Mouse (Mus musculus) cortical plate, adult 2 months (tissue): ENCODE data around the gene Abcg4. TPM values are rescaled to one million over a fixed set of nuclear protein-coding genes. Genes with fewer than 3 reads are reported as not detected.

Experiments
- H3K27ac ChIP-seq: fragments of 200-500 bp; 2 replicates; pipeline ENCODE4 v1.5.1; 2012; ENCODE audit warnings: low read length, control low read depth, inconsistent platforms; ENCODE audit not compliant: insufficient read depth
- H3K4me1 ChIP-seq: fragments of 200-500 bp; 2 replicates; pipeline ENCODE4 v1.6.1; 2011; ENCODE audit warnings: low read length; ENCODE audit not compliant: control insufficient read depth, insufficient read depth
- H3K4me3 ChIP-seq: fragments of 200-500 bp; 2 replicates; pipeline ENCODE4 v1.5.1; 2011; ENCODE audit warnings: mild to moderate bottlenecking, low read length, control low read depth; ENCODE audit not compliant: insufficient read depth
- CTCF ChIP-seq: fragments of 200-500 bp; IDR thresholded peaks from 2 replicates; pipeline ENCODE4 v1.5.1; 2011; ENCODE audit warnings: mild to moderate bottlenecking, control low read depth, low read length; ENCODE audit not compliant: insufficient read depth; ENCODE audit errors: extremely low read depth
- POLR2A ChIP-seq: fragments of 200-500 bp; IDR thresholded peaks from 2 replicates; pipeline ENCODE4 v1.6.1; 2011; ENCODE audit warnings: mild to moderate bottlenecking, low read length, control low read depth; ENCODE audit not compliant: insufficient read depth; ENCODE audit errors: extremely low read depth
- polyA plus RNA-seq: library from polyadenylated mRNA; depleted of rRNA; stranded (reverse); fragments of >200 nt; gene quantifications from 2 replicates; pipeline ENCODE4 v1.2.3, GENCODE M21; 2012

Gene Abcg4
- polyA plus RNA-seq, 1 experiment = 86.3 TPM

DNA sequence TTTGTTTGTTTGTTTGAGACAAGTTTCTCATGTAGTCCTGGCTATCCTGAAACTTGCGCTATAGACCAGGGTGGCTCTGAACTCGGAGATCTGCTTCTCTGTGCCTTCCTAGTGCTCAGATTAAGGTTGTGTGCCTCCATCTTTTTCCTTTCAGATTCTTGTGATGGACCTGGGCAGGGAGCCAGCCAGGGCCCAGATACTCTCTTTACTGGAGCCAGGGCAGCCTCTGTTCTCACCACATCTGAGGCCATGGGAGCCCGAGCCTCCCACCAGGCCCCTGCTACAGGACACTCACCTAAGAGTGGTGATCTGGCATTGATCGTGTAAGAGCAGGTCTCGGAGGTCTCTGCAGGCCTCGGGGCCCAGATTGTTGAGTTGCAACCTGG is 33.3 kb downstream of the Abcg4 start:
- TF ChIP-seq CTCF = no peak
- TF ChIP-seq POLR2A = no peak
- Histone ChIP-seq H3K27ac (no peak overlapping the region), H3K4me3 (no peak overlapping the region), H3K4me1 (no peaks in the 10 kb centered on the region)

DNA sequence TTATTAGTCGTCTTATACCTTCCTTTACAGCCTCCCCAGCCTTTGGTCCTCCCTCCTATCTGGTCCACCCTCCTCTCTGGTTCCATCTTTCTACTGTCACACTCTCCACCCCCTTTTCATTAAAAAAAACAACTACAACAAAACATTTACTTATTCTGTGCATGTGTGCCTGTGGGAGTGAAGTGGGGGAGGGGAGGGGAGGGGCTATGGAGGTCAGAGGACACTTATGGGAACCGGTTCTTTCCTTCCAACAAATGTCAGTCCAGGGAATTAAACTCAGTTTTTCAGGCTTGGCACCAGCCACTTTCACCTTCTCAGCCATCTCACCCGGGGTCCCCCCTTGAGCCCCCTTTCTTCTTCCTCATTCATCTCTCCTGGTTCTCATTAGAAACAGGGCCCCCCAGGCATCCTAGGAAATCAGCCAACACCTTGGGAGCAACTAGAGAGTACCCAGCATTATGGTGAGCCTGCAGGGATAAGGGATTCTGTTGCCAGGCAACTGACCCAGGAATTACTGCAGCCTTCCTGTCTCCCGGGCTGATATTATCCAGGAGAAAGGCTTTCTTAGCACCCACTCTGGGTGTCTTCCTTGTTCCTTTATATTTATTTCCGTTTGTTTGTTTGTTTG is 33.8 kb downstream of the Abcg4 start:
- H3K4me1 ChIP-seq = no peaks in the 10 kb centered on the region
- H3K27ac ChIP-seq = no peak overlapping the region
- no peak overlapping the region for H3K4me3 ChIP-seq
- TF ChIP-seq POLR2A (no peak), CTCF (no peak)

DNA sequence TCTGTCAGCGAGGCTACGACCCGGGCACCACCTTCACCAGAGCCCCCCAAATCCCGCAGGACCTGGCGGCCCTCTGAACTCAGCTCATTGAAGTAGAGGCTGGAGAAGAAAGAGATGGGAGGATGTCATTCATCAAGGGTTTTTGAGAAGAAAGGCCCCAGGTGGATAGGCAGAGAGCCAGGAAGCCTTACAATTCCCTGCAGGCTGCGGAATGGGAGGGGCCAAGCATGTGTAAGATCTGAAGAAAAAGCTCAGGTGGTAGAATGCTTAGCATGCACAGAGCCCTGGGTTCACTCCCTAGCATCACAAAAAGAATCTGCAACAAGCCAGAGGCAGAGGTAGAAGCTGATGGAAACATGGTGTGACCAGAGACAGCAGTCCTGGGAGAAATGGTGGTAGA is 35.0 kb downstream of the Abcg4 start:
- no peak overlapping the region for H3K4me3 ChIP-seq
- TF ChIP-seq CTCF (no peak), POLR2A (no peak)
- no peaks in the 10 kb centered on the region for H3K4me1 ChIP-seq
- H3K27ac ChIP-seq = no peak overlapping the region

DNA sequence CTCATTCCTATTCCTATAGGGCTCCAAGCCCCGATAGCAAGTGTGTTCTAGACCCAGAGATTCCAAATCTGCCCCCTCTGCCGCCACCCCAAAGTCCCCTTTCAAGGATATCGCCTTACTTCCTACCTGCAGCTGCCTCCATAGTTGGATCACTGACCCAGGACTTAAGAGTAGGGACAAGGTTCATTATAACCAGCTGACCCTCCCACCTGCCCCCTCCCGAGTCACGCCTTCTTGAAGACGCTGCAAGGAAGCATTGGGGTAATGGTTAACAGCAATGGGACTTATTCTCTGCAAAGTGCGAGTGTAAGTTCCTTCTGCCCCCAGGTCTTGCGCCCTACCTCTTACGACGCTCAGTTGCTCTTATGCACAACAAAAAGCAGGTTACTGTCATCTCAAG is 37.1 kb downstream of the Abcg4 start, which contains the start of gene Pdzd3:
Gene Pdzd3, minus strand, starts transcription at position 158 of the 400 bp plus-strand sequence.
- TF ChIP-seq CTCF (no peak), POLR2A (no peak)
- Histone ChIP-seq H3K4me3 (no peak within 1 kb of the TSS), H3K4me1 (no peaks in the 10 kb centered on the region), H3K27ac (no peak within 1 kb of the TSS)

DNA sequence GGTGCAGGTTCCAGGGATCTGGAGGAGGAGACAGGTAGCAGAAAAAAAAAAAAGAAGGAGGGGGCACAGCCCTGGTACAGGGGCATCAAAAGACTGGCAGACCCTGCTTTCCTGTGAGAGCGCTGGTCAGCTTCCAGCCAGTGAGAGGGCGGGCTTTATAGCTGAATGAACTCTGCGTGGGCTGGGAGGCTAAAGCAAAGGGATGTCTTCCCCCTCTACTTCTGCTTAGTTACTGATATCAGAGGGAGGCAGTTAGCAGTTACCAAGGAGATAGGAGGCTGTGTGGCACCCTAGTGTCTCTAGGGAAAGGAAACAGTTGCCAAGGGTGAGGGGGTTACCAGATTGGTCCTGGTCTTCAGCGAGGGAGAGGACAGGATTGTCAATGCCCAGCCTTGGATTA is 38.0 kb downstream of the Abcg4 start:
- Histone ChIP-seq H3K27ac (no peak overlapping the region), H3K4me3 (no peak overlapping the region), H3K4me1 (no peaks in the 10 kb centered on the region)
- TF ChIP-seq CTCF = no peak
- no peak for TF ChIP-seq POLR2A

DNA sequence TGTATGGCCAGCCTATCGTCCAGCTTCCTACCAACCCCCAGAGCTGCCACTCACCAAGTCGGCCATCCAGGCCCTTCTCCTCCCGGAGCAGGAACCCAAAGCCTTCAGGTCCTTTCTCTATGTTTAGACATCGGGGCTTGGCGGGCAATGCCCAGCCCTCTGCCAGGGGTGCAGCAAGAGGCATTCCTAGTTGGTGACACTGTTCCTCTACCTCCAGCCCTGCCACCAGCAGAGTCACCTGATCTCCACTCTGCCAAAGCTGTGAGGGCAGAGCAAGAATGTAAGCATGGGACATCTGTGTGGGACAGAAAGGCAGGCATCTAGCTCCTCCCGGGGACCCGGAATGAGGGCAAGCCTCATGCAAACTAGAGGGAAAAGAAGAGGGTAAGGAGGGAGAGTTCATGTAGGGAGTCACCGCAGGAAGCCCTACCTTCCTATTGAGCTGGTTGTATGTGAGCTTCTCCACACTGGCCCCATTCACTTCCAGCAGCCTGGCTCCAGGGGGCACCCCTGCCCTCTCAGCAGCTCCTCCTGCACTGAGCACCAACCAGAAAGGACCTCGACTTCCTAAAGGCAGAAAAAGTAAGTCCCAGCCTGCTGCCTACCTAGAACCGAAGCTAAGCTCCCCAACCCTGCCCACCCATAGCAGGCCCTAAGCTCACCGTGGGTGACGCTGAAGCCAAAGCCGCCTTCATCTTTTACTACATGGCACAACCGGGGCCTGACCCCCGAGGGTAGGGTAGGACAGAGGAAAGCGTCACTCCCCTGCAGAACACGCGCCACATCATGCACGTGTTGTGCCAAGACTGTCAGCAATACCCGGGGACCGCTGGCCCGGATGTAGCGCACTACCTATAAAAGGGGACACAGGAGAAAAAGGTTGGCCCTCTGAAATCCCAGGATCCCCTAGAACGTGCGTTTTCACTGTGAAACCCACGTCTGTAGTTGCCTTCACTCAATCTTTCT is 39.0 kb downstream of the Abcg4 start:
- peak; percentile 65 for TF ChIP-seq CTCF
- TF ChIP-seq POLR2A = no peak
- Histone ChIP-seq H3K4me1 (no peaks in the 10 kb centered on the region), H3K27ac (no peak overlapping the region), H3K4me3 (no peak overlapping the region)

DNA sequence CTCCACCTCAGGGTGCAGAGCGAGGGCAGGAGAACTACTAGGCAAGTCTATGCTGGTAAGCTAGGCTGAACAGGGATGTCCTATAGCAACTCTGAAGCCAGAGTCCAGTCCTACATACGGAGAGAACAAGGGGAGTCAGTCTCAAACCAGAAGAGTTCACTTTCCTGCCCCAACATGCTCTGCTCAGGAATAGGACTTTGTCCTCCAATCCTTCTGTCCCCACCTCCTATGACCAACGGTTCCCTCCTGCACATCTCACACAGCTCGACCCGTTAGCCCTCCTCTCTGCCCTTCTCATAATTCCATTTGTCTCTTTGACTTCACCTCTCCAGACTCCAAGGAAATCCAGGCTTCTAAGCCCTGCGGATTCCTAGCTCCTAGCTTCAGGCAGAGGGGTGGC is 40.5 kb downstream of the Abcg4 start:
- no peak overlapping the region for H3K4me3 ChIP-seq
- no peaks in the 10 kb centered on the region for H3K4me1 ChIP-seq
- TF ChIP-seq CTCF = no peak
- TF ChIP-seq POLR2A = no peak
- H3K27ac ChIP-seq = no peak overlapping the region

DNA sequence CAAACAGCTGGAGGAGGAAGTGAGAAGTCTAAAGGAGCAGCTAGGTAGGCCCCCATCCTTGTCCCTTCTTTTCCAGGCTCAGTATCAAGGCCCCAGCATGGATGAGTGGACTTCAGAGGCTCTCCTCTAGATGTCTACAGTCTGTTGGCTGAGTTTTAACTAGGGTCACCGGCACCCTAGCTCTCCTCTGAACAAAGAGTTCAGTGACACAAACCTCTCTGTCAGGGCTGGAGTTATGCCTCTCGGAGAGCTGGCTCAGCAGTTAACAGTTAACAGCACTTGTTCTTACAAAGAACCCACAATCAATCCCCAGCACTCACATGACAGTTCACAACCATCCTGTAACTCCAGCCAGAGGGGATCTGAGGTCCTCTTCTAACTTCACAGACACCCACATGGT is 44.8 kb downstream of the Abcg4 start:
- no peaks in the 10 kb centered on the region for H3K4me1 ChIP-seq
- no peak overlapping the region for H3K4me3 ChIP-seq
- TF ChIP-seq POLR2A = no peak
- no peak for TF ChIP-seq CTCF
- no peak overlapping the region for H3K27ac ChIP-seq

DNA sequence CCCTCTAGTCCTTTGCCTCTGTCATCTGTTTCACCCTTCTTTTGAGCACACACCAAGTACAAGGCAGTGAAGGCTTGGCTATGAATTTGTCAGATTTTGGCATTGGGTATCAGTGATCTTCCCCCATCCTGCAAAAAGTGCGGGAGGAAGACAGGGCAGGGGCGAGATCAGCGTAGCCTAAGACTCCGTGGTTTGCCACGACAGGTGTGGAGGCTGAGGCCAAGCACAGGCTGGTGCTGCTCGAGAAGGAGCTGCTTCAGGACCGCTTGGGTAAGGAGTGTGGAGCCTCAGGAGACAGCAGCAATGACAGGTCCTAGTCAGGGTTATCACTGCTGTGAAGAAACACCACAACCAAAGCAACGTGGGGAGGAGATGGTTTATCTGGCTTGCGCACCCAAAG is 47.0 kb downstream of the Abcg4 start:
- no peak for TF ChIP-seq POLR2A
- TF ChIP-seq CTCF = no peak
- H3K27ac ChIP-seq = no peak overlapping the region
- no peaks in the 10 kb centered on the region for H3K4me1 ChIP-seq
- no peak overlapping the region for H3K4me3 ChIP-seq

DNA sequence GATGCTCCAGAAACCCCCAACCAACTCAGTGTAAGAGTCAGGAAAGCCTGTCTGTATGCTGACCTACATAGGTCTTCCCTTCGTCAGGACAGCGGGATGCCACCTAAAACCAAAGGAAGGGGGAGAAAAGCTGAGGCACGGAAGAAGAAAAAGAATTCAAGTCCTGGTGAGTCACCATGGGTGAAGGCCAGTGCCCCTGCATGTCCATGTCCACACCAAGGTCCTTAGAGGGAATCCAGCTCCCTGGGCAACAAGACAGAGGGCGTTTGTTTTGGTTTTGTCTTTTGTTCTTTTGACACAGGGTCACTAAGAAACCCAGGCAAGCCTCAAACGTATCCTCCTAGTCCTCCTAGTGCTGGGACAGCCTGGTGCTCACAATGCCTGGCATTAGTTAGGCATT is 47.5 kb downstream of the Abcg4 start:
- TF ChIP-seq CTCF = no peak
- TF ChIP-seq POLR2A = no peak
- Histone ChIP-seq H3K4me1 (no peaks in the 10 kb centered on the region), H3K4me3 (no peak overlapping the region), H3K27ac (no peak overlapping the region)
